Mouse (Mus musculus): ENCODE data around the gene Cutal.

Cutal gene

GRCm38 (mm10) chr2:34874271-34874670, at the start of gene Cutal:
Cutal (plus strand) TSS chr2:34874396.
- peak; percentile 88 for DNase-seq

GRCm38 (mm10) chr2:34825827-34826459, 48.3 kb upstream of the Cutal start, which contains the start of gene Fbxw2:
Fbxw2 (minus strand) TSS chr2:34826311.
- DNase-seq, result peak; percentile 99

GRCm38 (mm10) chr2:34826460-34827231, 47.5 kb upstream of the Cutal start:
- DNase-seq, result peak; percentile 81

- peak; percentile 64 for DNase-seq
Measured at GRCm38 (mm10) chr2:34827591-34827990, 46.6 kb upstream of the Cutal start.

- DNase-seq, result peak; percentile 62
Measured at GRCm38 (mm10) chr2:34828026-34828425, 46.2 kb upstream of the Cutal start.

- DNase-seq, result peak; percentile 85
Measured at GRCm38 (mm10) chr2:34830066-34830465, 44.1 kb upstream of the Cutal start.

- DNase-seq, result peak; percentile 36
Measured at GRCm38 (mm10) chr2:34832766-34833457, 41.3 kb upstream of the Cutal start, which contains the start of gene Gm34653. Gm34653 (plus strand) TSS chr2:34833007.

GRCm38 (mm10) chr2:34833624-34834023, 40.6 kb upstream of the Cutal start:
- peak; percentile 68 for DNase-seq

GRCm38 (mm10) chr2:34835669-34836068, 38.5 kb upstream of the Cutal start:
- no peak for DNase-seq

- peak; percentile 78 for DNase-seq
Measured at GRCm38 (mm10) chr2:34840143-34840542, 34.1 kb upstream of the Cutal start.

GRCm38 (mm10) chr2:34841706-34842105, 32.5 kb upstream of the Cutal start:
- peak; percentile 42 for DNase-seq

GRCm38 (mm10) chr2:34843211-34843939, 30.8 kb upstream of the Cutal start:
- peak; percentile 99 for DNase-seq

GRCm38 (mm10) chr2:34847702-34848101, 26.5 kb upstream of the Cutal start:
- DNase-seq, result no peak

- no peak for DNase-seq
Measured at GRCm38 (mm10) chr2:34855265-34855664, 18.9 kb upstream of the Cutal start.

- no peak for DNase-seq
Measured at GRCm38 (mm10) chr2:34857728-34858127, 16.5 kb upstream of the Cutal start.

GRCm38 (mm10) chr2:34869680-34870079, 4.5 kb upstream of the Cutal start:
- peak; percentile 66 for DNase-seq

- peak; percentile 100 for DNase-seq
Measured at GRCm38 (mm10) chr2:34870520-34871474, 3.4 kb upstream of the Cutal start.

GRCm38 (mm10) chr2:34874816-34875345, 685 bp downstream of the Cutal start, which contains the start of gene Psmd5:
Psmd5 (minus strand) TSS chr2:34874968.
- peak; percentile 80 for DNase-seq

GRCm38 (mm10) chr2:34880054-34880453, 5.9 kb downstream of the Cutal start:
- DNase-seq, result peak; percentile 49

- DNase-seq, result peak; percentile 52
Measured at GRCm38 (mm10) chr2:34882757-34883156, 8.6 kb downstream of the Cutal start.

GRCm38 (mm10) chr2:34883190-34883589, 9.0 kb downstream of the Cutal start:
- DNase-seq, result peak; percentile 41

All from heart, adult 11 months (tissue).